Comparison of ENCODE assay signal across 8 mouse cellular contexts in genomic region chr2:110017616-110018505, GRCm38 (mm10). TPM values are rescaled to one million over a fixed set of nuclear protein-coding genes. Genes with fewer than 3 reads are reported as not detected.
DNase-seq lines count a peak whose midpoint lies in the region; ATAC-seq and TF ChIP-seq lines count a peak whose summit lies in the region.

TSS of gene Ccdc34 (plus strand) at chr2:110017817.

- H3K9ac ChIP-seq in forebrain, embryonic 15.5 days (replicated peaks) = peak within 1 kb of the TSS; percentile 95
- H3K9ac ChIP-seq in lung, embryonic 14.5 days = peak within 1 kb of the TSS; percentile 95

- no peaks in the 10 kb centered on the region for H3K27me3 ChIP-seq in forebrain, embryonic 15.5 days
- H3K27me3 ChIP-seq in lung, embryonic 14.5 days (ENCODE audit: insufficient read depth, low read length) = no peaks in the 10 kb centered on the region
- no peaks in the 10 kb centered on the region for H3K27me3 ChIP-seq in thymus, adult 2 months (ENCODE audit: control insufficient read depth, insufficient read depth, low read length)

- H3K4me1 ChIP-seq in forebrain, embryonic 15.5 days = peaks cover 32% of the 10 kb centered on the region
- 0 out of 2 replicates have a peak, but pooled peaks cover 4% of the 10 kb centered on the region for H3K4me1 ChIP-seq in lung, embryonic 14.5 days (ENCODE audit: insufficient read depth)
- no peaks in the 10 kb centered on the region for H3K4me1 ChIP-seq in olfactory bulb, adult 2 months (ENCODE audit: control insufficient read depth, insufficient read depth, low read length)
- no peaks in the 10 kb centered on the region for H3K4me1 ChIP-seq in thymus, adult 2 months (replicated peaks; ENCODE audit: control insufficient read depth, insufficient read depth, low read length)

- no peaks in the 10 kb centered on the region for H3K9me3 ChIP-seq in forebrain, embryonic 15.5 days
- H3K9me3 ChIP-seq in lung, embryonic 14.5 days (ENCODE audit: low read depth, low read length) = no peaks in the 10 kb centered on the region

- intact Hi-C loops in heart, postnatal 36 days (cut with DNase I) = loop anchor here (2.0 to 5.0 kb wide), 2 partner anchors 99 to 116 kb away; no protein-coding TSS in a partner anchor

- 0 out of 2 replicates have a peak, but pooled peaks have one; percentile 44 for TF ChIP-seq POLR2A in olfactory bulb, adult 2 months (IDR thresholded peaks at IDR 0.05; ENCODE audit: insufficient read depth, low read depth, low read length)
- TF ChIP-seq POLR2A in thymus, adult 2 months (IDR thresholded peaks at IDR 0.05; ENCODE audit: control insufficient read depth, extremely low read depth, insufficient read depth, low read length, poor library complexity) = peak; percentile 67

- no peak; the same call in 1 of the 2 replicates for TF ChIP-seq CTCF in layer of hippocampus, adult 2 months (conservative IDR thresholded peaks at IDR 0.05)
- no peak for TF ChIP-seq CTCF in lung, embryonic 14.5 days (IDR thresholded peaks at IDR 0.05; ENCODE audit: low read depth)
- TF ChIP-seq CTCF in olfactory bulb, adult 2 months (IDR thresholded peaks at IDR 0.05; ENCODE audit: insufficient read depth, low read depth, low read length) = no peak
- 0 out of 2 replicates have a peak, but pooled peaks have one; percentile 19 for TF ChIP-seq CTCF in thymus, adult 2 months (IDR thresholded peaks at IDR 0.05; ENCODE audit: borderline replicate concordance, control insufficient read depth, extremely low read depth, insufficient read depth, low read length, poor library complexity)

- ATAC-seq in forebrain, embryonic 15.5 days (replicated peaks) = peak; percentile 100
- peak; percentile 100 for ATAC-seq in lung, embryonic 14.5 days (ENCODE audit: insufficient read depth)

- DNase-seq in ES-CJ7 (ENCODE audit: low read depth, low spot score) = peak; percentile 93
- DNase-seq in cerebellum, adult 11 months = peak; percentile 86
- DNase-seq in heart, postnatal 36 days = peak; percentile 87 to 89
- peak; percentile 87 to 90 for DNase-seq in layer of hippocampus, adult 2 months (ENCODE audit: low spot score in 2 of 2)
- DNase-seq in lung, embryonic 14.5 days = peak; percentile 98
- peak; percentile 90 for DNase-seq in thymus, adult 2 months

- peak within 1 kb of the TSS; percentile 61 for H3K4me2 ChIP-seq in forebrain, embryonic 15.5 days (replicated peaks)
- peak within 1 kb of the TSS; percentile 87 for H3K4me2 ChIP-seq in lung, embryonic 14.5 days

- WGBS in forebrain, embryonic 15.5 days = under 1% methylated on average over 55 of the region's 55 CpGs
- under 1% methylated on average over 55 of the region's 55 CpGs for WGBS in lung, embryonic 14.5 days
- WGBS in olfactory bulb, adult 2 months = under 1% methylated on average over 55 of the region's 55 CpGs
- under 1% methylated on average over 55 of the region's 55 CpGs for WGBS in thymus, adult 2 months

- H3K36me3 ChIP-seq in forebrain, embryonic 15.5 days = peaks cover 6% of the 10 kb centered on the region
- peaks cover 12% of the 10 kb centered on the region; the same call in 1 of the 2 replicates for H3K36me3 ChIP-seq in lung, embryonic 14.5 days (ENCODE audit: insufficient read depth)
- H3K36me3 ChIP-seq in thymus, adult 2 months (ENCODE audit: control insufficient read depth, insufficient read depth, low read length) = peaks cover 9% of the 10 kb centered on the region; the same call in 1 of the 2 replicates

- peak within 1 kb of the TSS; percentile 87 for H3K4me3 ChIP-seq in forebrain, embryonic 15.5 days
- H3K4me3 ChIP-seq in layer of hippocampus, adult 2 months = peak within 1 kb of the TSS; percentile 87
- peak within 1 kb of the TSS; percentile 81 for H3K4me3 ChIP-seq in lung, embryonic 14.5 days (ENCODE audit: low read depth, low read length)
- peak within 1 kb of the TSS; percentile 88 for H3K4me3 ChIP-seq in olfactory bulb, adult 2 months (ENCODE audit: insufficient read depth, low read depth, low read length)
- peak within 1 kb of the TSS; percentile 74 for H3K4me3 ChIP-seq in thymus, adult 2 months (ENCODE audit: control insufficient read depth, insufficient read depth, low read length)

- H3K27ac ChIP-seq in forebrain, embryonic 15.5 days (replicated peaks) = peak within 1 kb of the TSS; percentile 88
- peak within 1 kb of the TSS; percentile 89 for H3K27ac ChIP-seq in layer of hippocampus, adult 2 months
- H3K27ac ChIP-seq in lung, embryonic 14.5 days (ENCODE audit: low read depth) = peak within 1 kb of the TSS; percentile 90
- H3K27ac ChIP-seq in olfactory bulb, adult 2 months (ENCODE audit: insufficient read depth, low read depth, low read length) = no peak within 1 kb of the TSS
- H3K27ac ChIP-seq in thymus, adult 2 months (ENCODE audit: control insufficient read depth, insufficient read depth, low read length) = no peak within 1 kb of the TSS

RNA-seq across cellular contexts. Expression of gene Ccdc34, which starts in this region (rescaled TPM):
- polyA plus RNA-seq in forebrain, embryonic 15.5 days (2015; fragmentation: Nextera tagmentation; extraction: Ambion mirVana) = 34.3 and 36.8 TPM in 2 replicates
- 1 to 10 TPM; 5.1 to 5.3 TPM for total RNA-seq in heart, postnatal 36 days (2021)
- 10 to 100 TPM; 16.3 to 20.1 TPM for total RNA-seq in layer of hippocampus, adult 2 months (2021)
- polyA plus RNA-seq in lung, embryonic 14.5 days (2014; fragmentation: Nextera tagmentation; extraction: Ambion mirVana) = 36.9 and 39.5 TPM in 2 replicates
- polyA plus RNA-seq in olfactory bulb, adult 2 months (2012; ENCODE audit: insufficient read depth, insufficient read length, low replicate concordance, missing spikeins) = not detected in 2 replicates
- 17.8 and 20.7 TPM in 2 replicates for polyA plus RNA-seq in thymus, adult 2 months (2012; rRNA removed)

Comparison
In these comparisons a context has a peak if more than half of its experiments do, and no peak if none do; other contexts are left out.
1. RNA of gene Ccdc34 (polyA plus RNA-seq): 36.9 to 39.5 TPM in lung, embryonic 14.5 days, 34.3 to 36.8 TPM in forebrain, embryonic 15.5 days and 17.8 to 20.7 TPM in thymus, adult 2 months; not detected in olfactory bulb, adult 2 months; every median in the first group is over 10 times any median in the second.
2. H3K27ac ChIP-seq: peak in forebrain, embryonic 15.5 days (single experiment), layer of hippocampus, adult 2 months (single experiment) and lung, embryonic 14.5 days (single experiment); none in olfactory bulb, adult 2 months (single experiment) and thymus, adult 2 months (single experiment).
3. Peak in every context shown above with its lines, with median percentiles within 50 percentile points of each other: DNase-seq and H3K4me3 ChIP-seq.